Mouse (Mus musculus) MEL (cell line): Measurements from ENCODE around the gene Zfp189. TPM values are rescaled to one million over a fixed set of nuclear protein-coding genes. Genes with fewer than 3 reads are reported as not detected.

Experiments used
- DNase-seq: peaks from one replicate; pipeline ENCODE4 v3.0.0; 2011; ENCODE audit warnings: low read depth, low spot score
- H3K27ac ChIP-seq: 2 replicates; pipeline ENCODE4 v1.5.1; 2012; ENCODE audit warnings: low read depth, mild to moderate bottlenecking, control low read depth, low read length, moderate library complexity; ENCODE audit not compliant: control insufficient read depth
- H3K27me3 ChIP-seq, 2 experiments: fragments of 150-350 bp in 1 of 2; sonication (generic) in 1 of 2; 2 replicates each; pipeline ENCODE4 v1.6.1; 2012; ENCODE audit warnings: low read length in 2 of 2, mild to moderate bottlenecking in 2 of 2, improper control_type of control experiment in 1 of 2, moderate library complexity in 1 of 2; ENCODE audit not compliant: insufficient read depth in 2 of 2, control insufficient read depth in 1 of 2
- H3K36me3 ChIP-seq, 2 experiments: 2 replicates each; pipeline ENCODE4 v1.6.1; 2012 to 2014; ENCODE audit warnings: low read length in 2 of 2, improper control_type of control experiment in 1 of 2, inconsistent platforms in 1 of 2, mild to moderate bottlenecking in 1 of 2; ENCODE audit not compliant: insufficient read depth in 2 of 2, control insufficient read depth in 1 of 2
- H3K4me1 ChIP-seq, 2 experiments: fragments of 150-350 bp in 1 of 2; sonication (generic) in 1 of 2; 2 replicates each; pipeline ENCODE4 v1.6.1; 2012; ENCODE audit warnings: low read length in 2 of 2, improper control_type of control experiment in 1 of 2, mild to moderate bottlenecking in 1 of 2; ENCODE audit not compliant: insufficient read depth in 2 of 2, control insufficient read depth in 1 of 2
- H3K4me3 ChIP-seq, 2 experiments: fragments of 150-350 bp in 1 of 2; sonication (generic) in 1 of 2; 2 replicates each; pipeline ENCODE4 v1.5.1; 2012; ENCODE audit warnings: low read depth in 2 of 2, low read length in 2 of 2, mild to moderate bottlenecking in 2 of 2, moderate library complexity in 2 of 2, control low read depth in 1 of 2, improper control_type of control experiment in 1 of 2; ENCODE audit not compliant: control insufficient read depth in 1 of 2, insufficient read depth in 1 of 2
- H3K79me2 ChIP-seq: 2 replicates; pipeline ENCODE4 v1.6.1; 2012; ENCODE audit warnings: mild to moderate bottlenecking, low read length, moderate library complexity; ENCODE audit not compliant: control insufficient read depth, poor library complexity, insufficient read depth
- H3K9ac ChIP-seq: 2 replicates; pipeline ENCODE4 v1.6.1; 2012; ENCODE audit warnings: low read depth, mild to moderate bottlenecking, control low read depth, low read length, moderate library complexity; ENCODE audit not compliant: control insufficient read depth, poor library complexity, severe bottlenecking
- H3K9me3 ChIP-seq: fragments of 150-350 bp; sonication (generic); replicated peaks from 2 replicates; pipeline ENCODE4 v1.6.1; 2012; ENCODE audit warnings: mild to moderate bottlenecking, low read length, improper control_type of control experiment, moderate library complexity; ENCODE audit not compliant: insufficient read depth
- CHD1 ChIP-seq: IDR thresholded peaks from 2 replicates; pipeline ENCODE4 v1.6.1; 2012; ENCODE audit warnings: low read depth, mild to moderate bottlenecking, inconsistent platforms, low read length, improper control_type of control experiment
- CHD2 ChIP-seq: IDR thresholded peaks from 2 replicates; pipeline ENCODE4 v1.6.1; 2011; ENCODE audit warnings: low read length, improper control_type of control experiment
- CTCF ChIP-seq, 3 experiments: IDR thresholded peaks in 2 of 3; conservative IDR thresholded peaks in 1 of 3; 2 replicates each; pipeline ENCODE4 v1.5.1; 2011 to 2012; ENCODE audit warnings: low read length in 3 of 3, low read depth in 2 of 3, mild to moderate bottlenecking in 2 of 3, improper control_type of control experiment in 1 of 3, inconsistent platforms in 1 of 3, mixed read lengths in 1 of 3, moderate library complexity in 1 of 3; ENCODE audit not compliant: control insufficient read depth in 1 of 3, insufficient read depth in 1 of 3, poor library complexity in 1 of 3, severe bottlenecking in 1 of 3
- ETS1 ChIP-seq: IDR thresholded peaks from 2 replicates; pipeline ENCODE4 v1.6.1; 2012; ENCODE audit warnings: low read depth, mild to moderate bottlenecking, inconsistent platforms, low read length, improper control_type of control experiment, moderate library complexity
- JUND ChIP-seq: IDR thresholded peaks from 2 replicates; pipeline ENCODE4 v1.6.1; 2011; ENCODE audit warnings: low read depth, mild to moderate bottlenecking, improper control_type of control experiment, low read length
- MAFK ChIP-seq: IDR thresholded peaks from 2 replicates; pipeline ENCODE4 v1.6.1; 2011; ENCODE audit warnings: low read depth, mild to moderate bottlenecking, low read length, improper control_type of control experiment, borderline replicate concordance
- MYB ChIP-seq: IDR thresholded peaks from 2 replicates; pipeline ENCODE4 v1.6.1; 2011; ENCODE audit warnings: mild to moderate bottlenecking, low read depth, low read length, improper control_type of control experiment
- MYC ChIP-seq: IDR thresholded peaks from 2 replicates; pipeline ENCODE4 v1.6.1; 2011; ENCODE audit warnings: low read depth, mild to moderate bottlenecking, low read length, improper control_type of control experiment, moderate library complexity
- NRF1 ChIP-seq: IDR thresholded peaks from 2 replicates; pipeline ENCODE4 v1.6.1; 2014; ENCODE audit warnings: low read depth, mild to moderate bottlenecking, inconsistent platforms, low read length, improper control_type of control experiment, moderate library complexity; ENCODE audit not compliant: poor library complexity, insufficient read depth, severe bottlenecking
- POLR2A ChIP-seq, 2 experiments: IDR thresholded peaks; 2 replicates each; pipeline ENCODE4 v1.6.1; 2011 to 2012; ENCODE audit warnings: low read length in 2 of 2, mild to moderate bottlenecking in 2 of 2, control low read depth in 1 of 2, improper control_type of control experiment in 1 of 2, low read depth in 1 of 2, moderate library complexity in 1 of 2; ENCODE audit not compliant: control insufficient read depth in 1 of 2, insufficient read depth in 1 of 2, poor library complexity in 1 of 2
- RAD21 ChIP-seq: IDR thresholded peaks from 2 replicates; pipeline ENCODE4 v1.6.1; 2011; ENCODE audit warnings: mild to moderate bottlenecking, low read depth, low read length, improper control_type of control experiment
- SIN3A ChIP-seq: IDR thresholded peaks from 2 replicates; pipeline ENCODE4 v1.6.1; 2012; ENCODE audit warnings: low read length, improper control_type of control experiment, inconsistent platforms
- SMC3 ChIP-seq: IDR thresholded peaks from 2 replicates; pipeline ENCODE4 v1.6.1; 2011; ENCODE audit warnings: low read depth, low read length, improper control_type of control experiment
- TAL1 ChIP-seq: IDR thresholded peaks from 2 replicates; pipeline ENCODE4 v1.6.1; 2012; ENCODE audit warnings: mild to moderate bottlenecking, inconsistent platforms, low read length, moderate library complexity, mixed read lengths
- TBP ChIP-seq: IDR thresholded peaks from 2 replicates; pipeline ENCODE4 v1.8.0; 2011; ENCODE audit warnings: low read depth, low read length, improper control_type of control experiment
- TCF12 ChIP-seq: IDR thresholded peaks from 2 replicates; pipeline ENCODE4 v1.6.1; 2014; ENCODE audit warnings: low read depth, mild to moderate bottlenecking, inconsistent platforms, low read length, improper control_type of control experiment, moderate library complexity
- UBTF ChIP-seq: IDR thresholded peaks from 2 replicates; pipeline ENCODE4 v1.6.1; 2012; ENCODE audit warnings: low read depth, mild to moderate bottlenecking, inconsistent platforms, low read length, improper control_type of control experiment, moderate library complexity, borderline replicate concordance; ENCODE audit not compliant: insufficient read depth
- USF1 ChIP-seq: IDR thresholded peaks from 2 replicates; pipeline ENCODE4 v1.6.1; 2014; ENCODE audit warnings: low read depth, mild to moderate bottlenecking, inconsistent platforms, low read length, improper control_type of control experiment, moderate library complexity
- ZC3H11A ChIP-seq: IDR thresholded peaks from 2 replicates; pipeline ENCODE4 v1.6.1; 2012; ENCODE audit warnings: low read depth, mild to moderate bottlenecking, inconsistent platforms, low read length, improper control_type of control experiment
- ZMIZ1 ChIP-seq: IDR thresholded peaks from 2 replicates; pipeline ENCODE4 v1.6.1; 2012; ENCODE audit warnings: low read depth, mild to moderate bottlenecking, inconsistent platforms, low read length, improper control_type of control experiment, moderate library complexity
- ZNF384 ChIP-seq: IDR thresholded peaks from 2 replicates; pipeline ENCODE4 v1.6.1; 2012; ENCODE audit warnings: low read depth, mild to moderate bottlenecking, inconsistent platforms, low read length, improper control_type of control experiment
- polyA plus RNA-seq, 2 experiments: library from polyadenylated mRNA; stranded (reverse) in 1 of 2; unstranded in 1 of 2; fragments of >175 nt in 1 of 2; fragments of >200 nt in 1 of 2; gene quantifications; 2 replicates each; pipeline versions ENCODE4 v1.2.1 to v1.2.4; 2012; ENCODE audit warnings: low replicate concordance in 2 of 2, low read depth in 1 of 2; ENCODE audit not compliant: insufficient read length in 2 of 2, insufficient read depth in 1 of 2, missing spikeins in 1 of 2
- total RNA-seq: library from RNA; depleted of rRNA; stranded (reverse); fragments of 300-350 nt; gene quantifications from 2 replicates; pipeline ENCODE4 v1.2.3, GENCODE M21; 2012

The Zfp189 gene
- total and polyA plus RNA-seq, 3 experiments = 3.3 to 5.3 TPM; not detected in 1

GRCm38 (mm10) chr4:49535675-49536294, 14.8 kb downstream of the Zfp189 start:
- no peaks in the 10 kb centered on the region for H3K36me3 ChIP-seq
- no peaks in the 10 kb centered on the region for H3K9me3 ChIP-seq
- H3K4me1 ChIP-seq = no peaks in the 10 kb centered on the region
- no peaks in the 10 kb centered on the region for H3K27me3 ChIP-seq
- no peak for DNase-seq
- no peak overlapping the region for H3K27ac ChIP-seq
- H3K9ac ChIP-seq = no peak overlapping the region
- H3K4me3 ChIP-seq = no peak overlapping the region
- no peak for TF ChIP-seq TCF12
- no peak for TF ChIP-seq ZNF384
- TF ChIP-seq MYC = no peak
- no peak for TF ChIP-seq CTCF (IDR thresholded peaks at IDR 0.05 in 2 of 3, conservative IDR thresholded peaks at IDR 0.05 in 1 of 3; ENCODE audit: control insufficient read depth in 1 of 3, insufficient read depth in 1 of 3, low read depth in 2 of 3, low read length in 3 of 3, poor library complexity in 1 of 3, severe bottlenecking in 1 of 3)
- no peak for TF ChIP-seq MAFK
- TF ChIP-seq ZMIZ1 = no peak
- TF ChIP-seq ZC3H11A = no peak
- no peak for TF ChIP-seq ETS1
- no peak for TF ChIP-seq SMC3
- no peak for TF ChIP-seq USF1
- no peak for TF ChIP-seq TBP
- no peak for TF ChIP-seq JUND
- no peak for TF ChIP-seq TAL1
- H3K79me2 ChIP-seq = no peaks in the 10 kb centered on the region

- H3K79me2 ChIP-seq = no peaks in the 10 kb centered on the region
- no peak overlapping the region for H3K4me3 ChIP-seq
- no peaks in the 10 kb centered on the region for H3K4me1 ChIP-seq
- DNase-seq = no peak
- no peaks in the 10 kb centered on the region for H3K27me3 ChIP-seq
- no peaks in the 10 kb centered on the region for H3K9me3 ChIP-seq
- no peak for TF ChIP-seq MYB
- no peak for TF ChIP-seq UBTF
- no peak for TF ChIP-seq NRF1
- TF ChIP-seq CHD2 = no peak
- no peak for TF ChIP-seq MAFK
- no peak for TF ChIP-seq RAD21
- TF ChIP-seq SIN3A = no peak
- no peak for TF ChIP-seq POLR2A (IDR thresholded peaks at IDR 0.05; ENCODE audit: control insufficient read depth in 1 of 2, insufficient read depth in 1 of 2, low read depth in 1 of 2, low read length in 2 of 2, poor library complexity in 1 of 2)
- no peak for TF ChIP-seq ZMIZ1
- TF ChIP-seq CHD1 = no peak
- H3K9ac ChIP-seq = no peak overlapping the region
- no peaks in the 10 kb centered on the region for H3K36me3 ChIP-seq
- no peak overlapping the region for H3K27ac ChIP-seq
Observed at GRCm38 (mm10) chr4:49536671-49537070, 15.7 kb downstream of the Zfp189 start.
